Mouse (Mus musculus) urinary bladder, postnatal 10 days (tissue): ENCODE results near the gene Nup210.

Experiments used
- DNase-seq: peaks from one replicate; pipeline ENCODE4 v3.0.0; 2022; ENCODE audit warnings: low spot score

Gene Nup210

DNA sequence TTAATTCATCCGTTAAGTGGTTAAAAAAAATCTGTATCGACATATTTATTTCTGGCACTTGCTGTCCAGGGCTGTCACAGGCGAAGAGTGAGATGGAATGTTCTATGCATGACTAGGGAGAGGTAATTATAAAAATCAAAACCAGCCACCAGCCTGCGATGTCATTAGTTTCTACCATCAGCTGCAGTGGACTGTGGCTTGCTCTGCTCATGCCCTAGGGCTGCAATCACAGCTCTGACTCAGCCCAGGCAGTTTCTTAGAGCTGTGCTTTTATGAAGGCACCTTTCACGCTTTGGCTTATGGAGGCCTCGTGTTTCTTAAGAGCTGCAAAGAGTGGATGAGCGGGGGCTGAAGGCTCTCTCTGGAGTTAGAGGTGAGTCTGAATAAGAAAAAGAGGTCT, 95.8 kb downstream of the Nup210 start:
- DNase-seq: no peak

DNA sequence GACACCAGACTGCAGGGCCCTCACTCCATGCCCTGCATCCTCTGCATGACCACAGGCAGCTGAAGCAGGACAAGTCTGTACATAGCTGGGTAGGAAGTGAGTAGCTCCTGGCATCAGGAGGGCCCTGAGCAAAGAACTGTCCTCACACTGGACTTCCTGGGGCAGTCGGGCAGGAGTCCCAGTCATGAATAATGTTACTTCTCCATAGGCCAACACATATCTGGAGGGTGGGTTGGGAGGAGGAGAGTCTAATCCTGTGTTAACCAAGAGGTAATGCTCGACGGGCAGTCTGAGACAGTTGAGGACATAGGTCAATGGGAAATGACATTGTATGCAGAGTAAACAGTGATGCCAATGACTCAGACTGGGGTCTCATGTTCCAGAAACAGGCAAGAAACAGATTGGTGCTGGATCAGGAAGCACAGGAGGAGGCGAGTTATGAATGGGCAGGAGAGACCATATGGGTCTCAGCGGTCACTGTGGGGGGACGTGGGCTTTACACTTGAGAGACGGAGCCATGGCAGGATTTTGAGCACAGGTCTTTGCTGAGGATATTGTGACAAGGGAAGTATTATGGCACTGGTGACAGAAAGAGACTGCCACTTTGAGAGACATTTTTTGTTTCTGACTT, 99.9 kb downstream of the Nup210 start:
- no peak for DNase-seq

DNA sequence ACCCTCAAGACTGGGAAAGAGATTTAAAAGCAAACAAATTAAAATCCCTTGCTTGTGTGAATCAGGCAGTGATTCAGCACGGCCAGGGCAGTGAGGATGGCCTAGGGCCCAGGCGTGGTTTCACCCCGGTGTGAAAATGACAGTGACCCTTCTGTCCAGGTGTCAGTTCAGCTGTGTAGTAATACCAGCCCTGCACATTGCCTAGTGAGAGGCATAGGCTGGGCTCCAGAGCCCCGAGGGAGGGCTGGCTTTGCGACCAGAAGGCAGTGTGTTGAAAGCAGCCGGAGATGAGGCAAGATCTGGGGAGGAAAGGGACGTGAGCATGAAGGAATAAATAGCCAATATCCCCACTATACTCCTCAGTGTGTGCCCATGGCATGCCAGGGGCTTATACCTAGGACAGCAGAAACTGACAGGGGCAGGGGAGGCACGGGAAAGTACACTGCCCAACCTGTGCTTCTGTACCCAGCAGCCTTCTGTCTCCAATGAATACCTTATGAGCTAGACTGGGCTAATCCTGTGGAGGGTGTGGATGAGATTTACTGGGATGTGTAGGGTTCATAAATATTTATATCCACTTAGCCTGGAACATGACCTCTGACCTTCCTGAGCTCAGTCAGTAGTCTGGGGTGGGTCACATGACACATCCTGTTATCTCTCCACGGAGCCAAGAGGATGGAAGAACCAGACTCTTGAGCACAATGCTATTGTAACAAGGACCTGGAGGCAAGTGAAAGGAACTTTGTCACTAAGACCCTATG, 102.3 kb downstream of the Nup210 start:
- no peak for DNase-seq

DNA sequence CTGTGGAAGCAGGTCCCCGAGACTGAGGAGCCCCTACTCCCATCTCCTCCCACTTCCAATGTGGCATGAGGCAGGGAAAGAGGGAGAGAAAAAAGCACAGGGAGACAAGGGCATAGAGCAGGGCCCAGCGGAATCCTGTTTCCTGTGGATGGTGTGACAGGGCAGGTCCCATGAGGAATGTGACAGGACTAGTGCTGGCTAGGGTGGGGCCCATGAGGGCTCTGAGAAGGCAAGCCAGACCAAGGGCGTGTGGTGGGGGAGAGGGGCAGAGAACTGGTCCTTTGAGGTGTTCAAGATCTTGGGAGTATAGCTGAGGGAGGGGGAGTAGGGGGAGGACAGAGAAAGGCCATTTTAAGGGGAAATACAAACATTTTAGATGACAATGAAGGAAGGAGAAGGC, 104.2 kb downstream of the Nup210 start:
- DNase-seq: no peak

DNA sequence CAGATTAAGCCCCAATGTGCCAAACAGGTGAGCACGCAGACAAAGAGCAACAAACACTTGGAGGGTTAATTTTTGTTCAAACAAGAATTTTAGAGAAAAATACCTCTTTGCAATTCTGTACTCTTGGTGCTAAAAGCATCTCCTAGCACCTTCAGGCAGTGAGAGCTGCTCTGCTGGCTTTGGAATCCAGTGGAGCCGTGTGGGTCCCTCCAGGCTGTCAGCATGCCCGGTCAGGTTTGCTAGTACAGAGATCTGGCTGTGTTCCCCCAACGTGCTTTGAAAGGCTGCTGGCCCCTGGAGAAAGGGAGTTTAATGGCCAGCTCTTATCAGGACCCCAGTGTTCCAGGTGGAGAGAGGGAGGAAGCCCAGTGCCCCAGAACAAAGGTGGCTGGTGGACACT, 105.1 kb downstream of the Nup210 start:
- no peak for DNase-seq

DNA sequence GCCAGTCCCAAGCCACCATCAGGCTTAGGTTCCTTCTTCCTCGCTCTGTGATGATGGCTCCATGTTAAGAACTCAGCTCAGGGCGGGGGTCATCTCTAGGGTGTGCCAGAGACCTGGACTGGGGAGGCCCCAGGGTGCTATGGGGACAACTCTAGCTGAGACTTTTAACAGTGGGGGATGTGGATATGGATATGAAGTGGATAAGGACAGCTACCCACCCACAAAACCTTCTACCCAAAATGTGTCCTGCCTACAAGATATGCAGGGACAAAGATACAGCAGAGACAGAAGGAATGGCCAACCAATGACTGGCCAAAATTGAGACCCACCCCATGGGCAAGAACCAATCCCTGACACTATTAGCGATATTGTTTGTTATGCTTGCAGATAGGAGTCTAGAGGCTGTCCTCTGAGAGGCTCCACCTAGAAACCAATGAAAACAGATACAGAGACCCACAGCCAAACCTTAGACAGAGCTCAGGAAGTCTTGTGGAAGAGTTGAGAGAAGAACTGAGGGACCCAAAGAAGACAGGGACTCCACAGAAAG, 108.3 kb downstream of the Nup210 start:
- no peak for DNase-seq

DNA sequence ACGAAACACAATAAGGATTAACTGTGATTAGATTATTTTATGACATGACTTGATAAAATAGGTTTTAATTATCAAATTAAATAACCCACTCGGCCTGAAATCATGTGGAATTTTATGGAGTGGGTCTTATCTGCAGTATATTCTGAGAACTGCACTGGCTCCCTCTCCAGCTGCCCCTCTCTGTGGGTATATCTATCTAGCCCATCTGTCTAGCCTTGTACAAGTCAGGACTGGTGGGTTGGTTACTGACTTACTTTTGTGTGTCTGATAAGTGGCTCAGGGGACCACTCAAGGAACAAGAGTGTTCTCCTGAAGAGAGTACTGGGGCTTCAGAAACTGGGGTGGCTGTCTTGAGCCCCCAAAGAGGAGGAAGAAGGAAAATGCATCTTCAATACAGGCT, 109.4 kb downstream of the Nup210 start:
- DNase-seq: no peak

DNA sequence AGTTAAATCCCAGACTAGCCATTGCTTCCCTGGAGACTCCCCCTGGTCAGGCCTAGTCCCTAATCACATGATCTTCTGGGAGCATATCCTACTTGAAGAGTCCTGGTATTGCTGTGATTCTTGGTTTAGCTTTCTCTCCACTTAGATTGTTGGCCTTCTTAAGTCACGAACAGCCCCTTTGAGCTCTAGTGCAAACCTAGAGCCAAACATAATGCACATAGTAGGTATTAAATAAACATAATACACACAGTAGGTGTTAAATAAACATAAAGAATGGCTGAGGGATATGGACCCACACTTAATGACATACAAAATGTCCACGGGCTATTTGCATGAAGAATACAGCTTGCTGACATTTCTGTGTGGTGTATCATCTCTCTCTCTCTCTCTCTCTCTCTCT, 112.5 kb downstream of the Nup210 start:
- DNase-seq: no peak

DNA sequence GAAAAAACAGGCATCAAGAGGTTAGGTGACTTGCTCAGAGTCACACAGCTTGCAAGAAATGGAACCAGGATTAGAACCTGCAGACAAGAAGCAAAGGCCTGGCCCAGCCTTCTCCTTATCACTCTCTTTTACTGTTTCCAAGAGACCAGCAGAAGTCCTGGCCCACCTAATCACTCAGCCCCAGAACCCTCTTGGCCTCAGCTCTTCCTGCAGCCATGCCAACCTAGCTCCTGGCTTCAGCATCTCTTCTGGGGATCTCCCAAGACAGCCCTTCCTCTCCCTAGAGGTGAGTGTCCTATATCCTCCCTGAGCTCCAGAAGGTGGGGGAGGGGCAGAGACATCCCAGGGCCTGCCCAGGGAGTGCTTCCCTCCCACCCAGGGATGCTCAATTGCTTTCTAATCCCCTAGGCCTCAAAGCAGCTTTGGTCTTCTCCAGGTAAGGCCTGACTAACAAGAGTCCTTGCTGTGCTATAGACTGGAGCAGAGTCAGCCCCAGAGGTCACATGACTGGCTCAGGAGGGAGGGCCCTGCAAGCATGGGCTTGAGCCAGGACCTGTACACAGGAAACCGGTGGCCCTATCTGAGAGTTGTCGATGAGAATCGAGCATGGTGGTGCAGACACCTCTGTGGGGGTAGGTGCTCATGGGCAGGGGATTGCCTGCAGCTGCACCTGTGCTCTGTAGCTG, 113.2 kb downstream of the Nup210 start:
- no peak for DNase-seq

DNA sequence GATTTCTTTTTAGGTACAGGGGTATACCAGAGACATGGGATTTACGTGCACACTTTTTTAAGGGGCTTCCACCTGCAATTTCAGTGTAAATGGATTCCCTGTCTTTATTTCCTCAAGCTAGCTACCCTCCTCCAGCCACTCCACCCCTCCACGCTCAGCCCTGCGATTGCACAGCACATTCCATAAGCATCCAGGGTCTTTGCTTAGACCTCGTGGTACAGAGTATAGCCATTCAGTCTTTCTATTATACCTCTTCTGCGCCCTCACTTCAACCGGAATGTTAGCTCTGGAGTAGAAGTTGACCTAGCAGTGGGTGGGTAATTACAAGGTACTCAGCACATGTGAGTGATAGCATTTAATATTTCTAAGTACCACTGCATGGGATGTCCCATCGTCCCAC, 115.1 kb downstream of the Nup210 start:
- DNase-seq: no peak

DNA sequence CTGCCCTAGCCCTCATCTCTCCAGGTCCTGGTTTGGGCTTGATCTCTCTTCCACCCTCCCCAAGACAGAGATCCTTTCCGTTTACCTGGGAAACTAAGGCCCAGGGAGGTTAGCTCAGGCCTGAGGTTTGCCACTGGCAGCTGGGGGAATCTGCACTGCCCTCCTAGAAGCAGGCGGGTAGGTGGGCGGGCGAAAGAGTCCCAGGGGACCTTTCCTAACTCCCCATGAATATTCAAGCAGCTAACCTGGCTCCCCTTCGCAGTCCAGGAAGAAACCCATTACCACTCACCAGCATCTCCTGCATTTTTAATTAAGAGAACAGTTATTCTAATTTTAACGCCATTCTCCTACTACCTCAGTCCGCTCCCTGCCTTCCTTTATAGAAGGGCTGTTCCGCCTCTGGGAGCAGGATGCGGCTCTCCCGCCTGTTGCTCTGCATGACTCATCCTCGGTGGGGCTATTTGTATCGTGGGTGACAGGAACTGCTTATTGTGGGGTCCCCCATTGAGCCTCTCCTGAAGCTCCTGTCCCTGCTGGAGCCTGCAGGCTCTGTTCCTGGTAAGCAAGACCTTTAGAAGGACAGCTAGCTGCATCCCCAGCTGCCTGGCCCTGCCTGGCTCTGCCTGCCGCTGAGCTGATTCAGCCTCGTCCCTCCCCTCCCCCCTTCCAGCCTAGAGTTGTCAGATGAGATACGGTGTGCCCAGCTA, 115.7 kb downstream of the Nup210 start:
- no peak for DNase-seq

DNA sequence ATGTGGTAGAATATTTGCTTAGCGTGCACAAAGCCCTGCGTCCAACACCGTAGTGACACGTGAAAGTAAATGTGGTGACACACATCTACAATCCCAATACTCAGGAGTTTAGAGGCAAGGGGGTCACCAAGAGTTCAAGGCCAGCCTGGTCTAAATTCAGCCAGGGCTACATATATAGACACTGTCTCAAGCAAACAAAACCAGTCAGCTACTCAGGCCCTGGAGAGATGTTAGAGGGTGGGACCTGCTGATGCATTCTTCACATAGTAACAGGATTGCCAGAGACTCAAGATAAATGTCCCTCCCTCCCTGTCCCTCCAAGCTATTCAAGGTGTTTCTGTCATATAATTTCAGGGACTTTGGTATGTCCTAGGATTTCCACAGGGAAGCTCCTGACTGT, 117.5 kb downstream of the Nup210 start:
- DNase-seq: no peak

DNA sequence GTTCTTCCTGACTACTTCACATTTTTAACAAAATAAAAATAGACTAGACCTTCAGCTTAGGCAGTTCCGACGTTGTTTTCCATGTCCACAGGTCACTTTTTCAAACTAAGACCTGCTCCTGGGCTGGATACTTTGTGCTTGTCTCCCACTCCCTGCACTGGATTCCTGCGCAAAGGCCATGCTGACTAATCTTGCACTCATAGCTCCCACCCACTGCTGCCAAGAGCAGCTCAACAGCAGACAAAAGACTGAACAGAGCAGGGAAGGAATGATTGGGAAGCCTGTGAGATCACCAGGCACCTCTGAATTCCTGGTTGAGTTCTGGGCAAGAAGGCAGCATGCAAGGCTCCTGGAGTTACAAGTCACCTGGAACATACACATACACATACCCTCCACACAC, 119.6 kb downstream of the Nup210 start:
- no peak for DNase-seq

DNA sequence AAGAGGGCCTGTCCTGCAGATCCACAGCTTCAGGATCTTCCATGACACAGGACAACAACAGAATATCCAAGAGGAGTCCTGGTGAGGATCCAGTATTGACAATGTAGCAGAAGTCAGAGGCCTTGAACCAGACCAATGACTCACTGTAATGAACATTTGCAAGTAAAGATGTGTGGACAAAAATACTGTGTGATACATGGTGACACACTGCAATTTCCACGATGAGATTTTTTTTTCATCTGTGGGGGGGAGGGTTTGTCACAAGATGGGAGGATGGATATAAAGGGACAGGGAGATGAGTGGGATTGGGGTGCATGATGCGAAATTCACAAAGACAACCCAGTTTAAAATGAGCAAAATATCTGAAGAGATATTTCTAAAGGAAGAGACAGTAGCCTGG, 120.4 kb downstream of the Nup210 start:
- no peak for DNase-seq

DNA sequence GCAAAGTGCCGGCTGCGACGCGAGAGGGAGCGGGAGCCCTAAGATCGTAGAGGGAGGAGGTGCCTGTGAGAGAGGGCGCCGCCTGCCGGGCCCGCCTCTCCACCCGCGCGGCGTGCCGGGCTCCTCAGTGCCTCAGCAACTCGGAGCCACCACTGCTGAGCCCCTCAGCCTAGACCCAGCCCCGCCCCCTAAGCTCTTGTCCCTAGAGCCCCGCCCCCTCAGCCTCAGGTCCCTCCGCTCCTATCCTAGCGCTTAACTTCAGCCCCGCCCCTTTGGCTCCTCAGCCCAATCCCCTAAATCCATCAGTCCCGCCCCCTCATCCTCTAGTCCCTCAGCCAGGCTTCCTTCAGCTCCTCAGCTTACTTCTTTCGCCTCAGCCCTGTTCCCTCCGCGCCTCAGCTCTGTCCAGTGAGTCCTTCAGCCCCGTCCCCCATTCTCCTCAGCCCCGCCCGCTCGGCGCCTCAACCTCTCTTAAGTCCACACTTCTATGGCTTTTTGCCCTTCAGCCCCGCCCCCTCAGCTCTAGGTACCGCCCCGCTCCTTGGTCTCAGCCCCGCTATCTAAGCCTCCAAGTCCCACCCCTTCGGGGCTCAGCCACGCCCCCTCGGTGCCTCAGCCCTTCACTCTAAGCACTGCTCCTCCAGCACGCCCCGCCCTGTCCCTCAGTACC, 127.8 kb downstream of the Nup210 start, which contains the start of gene Iqsec1:
Gene Iqsec1 (minus strand): TSS at position 38 of the 670 bp plus-strand sequence.
- DNase-seq: peak; percentile 63

DNA sequence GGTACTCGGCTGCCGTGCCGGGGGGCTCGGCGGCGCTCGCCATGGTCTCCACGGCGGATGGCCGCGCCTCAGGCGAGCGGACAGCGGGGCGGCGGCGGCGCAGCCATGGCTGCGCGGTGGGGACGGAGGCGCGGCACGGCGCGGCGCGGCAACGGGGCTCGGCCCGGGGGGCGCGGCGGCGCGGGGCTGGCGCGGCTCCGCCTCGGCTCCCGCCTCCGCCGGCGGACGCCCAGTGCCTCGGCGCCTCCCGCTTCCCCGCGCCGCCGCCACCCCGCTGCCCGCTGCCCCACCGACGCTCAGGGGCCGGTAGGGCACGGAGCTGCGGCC, 128.4 kb downstream of the Nup210 start:
- no peak for DNase-seq

DNA sequence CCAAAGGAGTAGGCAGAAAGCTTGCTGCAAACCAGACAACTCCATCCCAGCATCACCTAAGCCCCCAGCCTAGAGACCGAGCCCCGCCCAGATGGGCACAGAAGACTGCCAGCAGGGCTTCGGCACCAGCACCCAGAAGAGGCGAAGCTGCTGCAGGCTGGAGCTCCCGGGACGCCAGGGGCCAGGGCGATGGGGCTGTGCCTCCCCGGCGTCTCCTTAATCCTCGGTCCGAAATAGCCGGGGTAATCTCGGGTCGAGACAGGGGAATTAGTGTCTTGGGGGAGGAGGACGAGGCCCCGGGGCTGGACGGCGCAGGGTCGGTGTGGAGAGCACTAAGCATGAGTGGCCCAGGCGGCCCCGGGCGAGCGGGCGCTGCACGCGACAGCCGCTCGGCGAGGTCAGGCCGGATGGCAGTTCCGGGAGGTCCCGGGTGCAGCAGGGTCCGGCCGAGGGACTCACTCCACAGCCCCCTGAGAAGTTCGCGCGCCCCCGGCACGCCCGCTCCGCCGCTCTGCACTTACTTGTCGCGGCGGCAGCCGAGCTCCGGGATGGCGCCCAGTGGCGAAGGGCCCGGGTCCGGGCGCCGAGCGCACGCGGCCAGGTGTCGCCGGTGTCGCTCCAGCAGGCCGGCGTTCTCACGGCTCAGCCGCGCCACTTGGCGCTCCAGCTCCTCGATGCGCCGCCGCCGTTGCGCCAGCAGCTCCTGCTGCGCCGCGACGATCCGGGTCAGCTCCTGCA, 128.9 kb downstream of the Nup210 start:
- no peak for DNase-seq

DNA sequence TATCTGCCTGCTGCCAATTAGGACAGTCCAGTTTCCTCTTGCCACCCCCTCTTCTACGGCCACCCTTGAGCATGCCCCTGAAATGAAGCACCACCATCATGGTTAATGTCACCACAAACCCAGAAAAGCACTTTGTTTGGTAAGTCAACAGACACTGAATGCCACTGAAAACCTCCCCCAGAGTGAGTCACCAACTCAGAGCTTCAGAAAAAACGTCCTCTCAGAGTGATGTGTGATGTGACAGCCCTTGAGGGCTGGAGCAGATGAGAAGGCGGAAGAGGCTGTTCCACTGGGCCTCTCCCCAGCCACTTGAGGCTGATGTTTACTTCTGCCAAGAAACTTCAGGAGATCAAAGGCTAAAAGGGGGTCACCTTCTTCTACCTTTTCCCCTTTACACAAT, 132.5 kb downstream of the Nup210 start:
- no peak for DNase-seq

DNA sequence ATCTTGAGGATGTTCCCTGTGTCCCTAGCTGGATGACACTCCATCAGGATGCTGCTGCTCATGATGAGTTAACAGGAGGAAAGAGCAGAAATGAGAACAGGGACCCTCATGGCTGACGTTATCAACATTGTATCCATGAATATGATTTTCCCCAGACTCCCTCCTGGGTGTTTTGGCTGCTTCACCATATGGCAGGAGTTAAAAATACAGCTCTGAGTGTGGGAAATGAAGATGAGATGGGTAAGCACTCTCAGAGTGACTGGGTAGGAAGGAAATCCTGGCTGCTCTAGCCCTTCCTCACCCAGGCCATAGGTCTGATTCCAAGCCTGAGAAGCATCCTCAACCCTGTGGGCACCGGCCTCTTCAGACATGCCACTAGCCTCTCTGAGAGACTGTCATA, 142.3 kb downstream of the Nup210 start:
- no peak for DNase-seq

DNA sequence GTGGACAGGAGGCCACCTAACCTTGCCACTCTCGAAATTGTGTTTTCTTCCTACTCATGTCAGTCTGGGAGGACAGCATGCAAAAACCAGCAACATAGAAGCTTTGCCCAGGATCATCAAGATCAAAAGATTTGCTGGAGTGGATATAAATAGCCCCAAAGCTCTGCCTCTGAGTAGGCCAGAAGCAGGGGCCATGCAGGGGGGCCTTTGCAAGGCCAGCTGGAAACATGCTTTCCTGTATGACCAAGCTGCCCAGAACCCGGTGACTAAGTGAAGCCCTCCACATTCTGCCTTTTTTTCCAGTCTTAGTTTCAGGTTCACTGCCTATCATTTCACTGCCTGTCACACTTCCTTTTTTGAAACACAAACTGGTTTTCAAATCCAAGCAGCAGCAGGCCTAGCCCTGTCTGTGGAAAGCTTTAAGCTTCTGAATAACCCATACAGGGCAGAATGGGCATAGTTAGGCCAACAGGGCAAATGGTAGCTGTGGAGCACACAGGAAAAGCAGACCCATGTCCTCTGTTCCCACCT, 147.2 kb downstream of the Nup210 start:
- no peak for DNase-seq
